Mouse (Mus musculus): Measurements from ENCODE around the gene Six3.

GRCm38 (mm10) chr17:85564107-85564506 is 49.3 kb upstream of the Six3 start:
- no peak for TF ChIP-seq CTCF (IDR thresholded peaks at IDR 0.05; ENCODE audit: borderline replicate concordance, insufficient read depth, low read length)
- TF ChIP-seq POLR2A (IDR thresholded peaks at IDR 0.05; ENCODE audit: low read depth, low read length): no peak
